Mouse (Mus musculus) mouse trophoblast stem cell (cell line): ENCODE data around the gene Sbno2.

Experiments
- in situ Hi-C, 2 experiments: fragments of 300-500 bp; cut with MseI, MboI; formaldehyde crosslinking; loops; 2 replicates in 1 of 2; 3 replicates in 1 of 2; pipeline ENCODE4 v1.15.1; 2025

Gene Sbno2

DNA sequence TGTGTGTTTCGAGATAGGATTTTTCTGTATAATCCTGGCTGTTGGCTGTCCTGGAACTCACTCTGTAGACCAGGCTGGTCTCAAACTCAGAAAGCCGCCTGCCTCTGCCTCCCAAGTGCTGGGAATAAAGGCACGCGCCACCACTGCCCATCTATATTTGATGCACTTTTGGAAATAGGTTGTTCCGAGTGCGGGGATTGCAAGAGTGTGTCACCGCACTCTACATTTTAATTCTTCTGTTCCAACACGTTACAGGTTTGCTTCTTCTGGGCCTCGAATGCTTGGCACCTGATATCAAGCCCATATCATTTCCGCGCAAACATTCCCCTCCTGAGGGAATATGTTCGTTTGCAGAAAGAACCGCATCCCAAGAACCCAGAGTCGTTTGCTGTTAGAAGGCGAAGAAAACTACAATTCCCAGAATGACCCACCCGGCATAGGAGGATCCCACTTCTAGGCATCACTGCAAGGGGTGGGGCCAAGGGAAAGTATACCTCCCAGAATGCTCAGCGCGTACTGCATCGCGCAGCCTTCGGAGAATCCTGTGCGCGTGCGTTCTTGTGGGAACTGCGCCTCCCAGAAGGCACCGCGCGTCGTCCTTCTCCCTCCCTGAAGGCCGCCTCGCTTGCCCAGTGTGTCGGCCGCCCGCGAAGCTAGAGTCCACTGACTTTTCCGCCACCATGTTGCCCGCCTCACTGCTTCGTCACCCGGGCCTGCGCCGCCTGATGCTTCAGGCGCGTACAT lies 36.6 kb upstream of the Sbno2 start:
- in situ Hi-C loops, result no loop called here

- in situ Hi-C loops, result no loop called here
Observed at GRCm38 (mm10) chr10:80141243-80141642, 35.9 kb upstream of the Sbno2 start.

- in situ Hi-C loops, result no loop called here
Observed at GRCm38 (mm10) chr10:80140666-80141035, 35.3 kb upstream of the Sbno2 start, which contains the start of gene Cbarp. TSS of gene Cbarp (minus strand) at chr10:80140835.

- in situ Hi-C loops, result no loop called here
Observed at GRCm38 (mm10) chr10:80139975-80140665, 34.7 kb upstream of the Sbno2 start.

DNA sequence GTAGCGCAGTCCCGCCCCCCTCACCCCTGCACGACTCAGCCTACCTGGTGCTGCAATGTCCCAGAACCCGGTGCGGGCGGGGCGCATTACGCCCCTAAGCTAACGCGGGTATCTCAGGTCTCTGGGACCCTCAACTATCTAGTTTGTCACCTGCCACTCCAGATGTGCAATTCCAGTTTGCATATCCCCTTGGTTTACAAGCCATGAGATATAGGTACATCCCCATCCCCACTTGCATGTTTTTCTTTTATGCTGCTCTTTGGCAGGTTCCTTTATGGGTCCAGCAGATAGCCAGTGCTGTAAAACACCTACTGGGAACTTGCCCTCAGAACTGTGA lies 34.0 kb upstream of the Sbno2 start:
- in situ Hi-C loops, result no loop called here

DNA sequence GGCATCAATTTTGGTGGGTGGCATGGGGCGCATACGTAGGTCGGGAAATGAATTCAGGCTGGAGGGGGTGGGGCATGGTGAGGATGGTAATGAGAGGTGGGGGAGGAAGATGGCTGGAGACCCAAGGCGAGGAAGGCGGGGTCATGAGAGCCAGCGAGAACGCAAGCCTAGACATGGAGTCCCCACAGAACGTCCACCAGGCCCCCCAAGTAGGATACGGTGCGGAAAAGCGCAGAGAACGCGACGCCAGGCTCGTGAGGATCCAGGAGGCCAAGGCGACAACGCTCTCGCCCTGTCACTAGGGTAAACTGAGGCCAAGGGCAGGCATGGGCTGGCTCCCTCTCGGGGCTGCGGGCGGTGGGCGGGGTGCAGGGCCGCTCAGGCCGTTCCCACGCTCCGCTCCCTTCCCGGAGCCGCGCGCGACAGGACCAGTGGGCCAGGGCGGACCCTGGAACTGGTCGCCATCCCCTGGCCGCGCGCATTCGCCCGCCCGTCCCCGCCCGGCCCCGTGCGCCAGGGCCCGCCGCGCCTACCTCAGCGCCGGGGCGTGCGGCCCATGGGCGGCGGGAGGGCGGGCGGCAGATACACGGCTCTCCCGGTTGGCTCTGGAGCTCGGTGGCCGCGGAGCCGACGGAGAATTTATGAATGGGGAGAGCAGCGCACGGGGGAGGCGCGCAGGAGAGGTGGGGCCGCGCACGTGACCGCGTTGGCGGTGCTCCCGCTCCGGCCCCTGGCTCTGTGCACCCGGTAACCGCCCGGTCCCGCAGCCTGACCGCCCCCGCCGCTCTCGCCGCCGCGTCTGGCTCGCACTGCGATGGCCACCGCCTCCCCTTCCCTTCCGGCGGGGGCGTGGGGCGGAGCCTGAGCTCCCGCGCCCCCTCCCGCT lies 33.4 kb upstream of the Sbno2 start, which contains the start of gene Atp5d:
Gene Atp5d (plus strand): TSS at position 80 of the 886 bp plus-strand sequence.
- in situ Hi-C loops, result no loop called here

GRCm38 (mm10) chr10:80137626-80138552 lies 32.5 kb upstream of the Sbno2 start:
- in situ Hi-C loops, result no loop called here

DNA sequence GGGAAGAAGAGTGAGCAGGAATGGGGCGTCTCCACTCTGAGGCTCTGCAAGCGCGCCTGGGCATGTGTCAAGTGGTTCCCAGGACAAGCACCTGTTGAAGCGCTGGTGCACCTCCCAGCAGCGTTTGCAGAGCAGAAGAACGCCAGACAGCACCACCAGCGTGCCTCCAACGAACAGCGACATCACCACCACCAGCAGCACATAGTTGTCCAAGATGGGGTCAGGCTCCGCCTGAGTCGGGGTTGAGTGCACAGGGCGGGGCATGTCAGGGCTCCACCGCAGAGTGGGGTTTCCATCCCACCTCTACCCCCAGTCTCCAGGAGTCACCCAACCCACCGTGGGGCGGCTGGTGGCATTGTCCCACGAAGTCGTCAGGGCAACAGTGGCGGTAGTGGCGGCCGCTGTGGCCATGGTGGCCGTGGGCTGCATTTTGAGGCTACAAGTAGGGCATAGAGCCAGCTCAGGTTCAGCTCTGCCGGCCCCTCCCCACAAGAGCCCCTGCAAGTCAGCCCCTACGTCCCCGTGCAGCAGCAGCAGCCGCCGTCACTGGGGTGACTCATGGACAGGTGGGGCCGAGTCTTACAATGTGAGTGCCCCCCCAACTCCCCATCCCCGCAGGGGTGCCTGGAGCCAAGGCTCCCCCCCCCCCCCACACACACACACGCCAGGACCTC lies 31.7 kb upstream of the Sbno2 start:
- in situ Hi-C loops, result no loop called here

GRCm38 (mm10) chr10:80136179-80136951 lies 31.0 kb upstream of the Sbno2 start:
- in situ Hi-C loops, result no loop called here

DNA sequence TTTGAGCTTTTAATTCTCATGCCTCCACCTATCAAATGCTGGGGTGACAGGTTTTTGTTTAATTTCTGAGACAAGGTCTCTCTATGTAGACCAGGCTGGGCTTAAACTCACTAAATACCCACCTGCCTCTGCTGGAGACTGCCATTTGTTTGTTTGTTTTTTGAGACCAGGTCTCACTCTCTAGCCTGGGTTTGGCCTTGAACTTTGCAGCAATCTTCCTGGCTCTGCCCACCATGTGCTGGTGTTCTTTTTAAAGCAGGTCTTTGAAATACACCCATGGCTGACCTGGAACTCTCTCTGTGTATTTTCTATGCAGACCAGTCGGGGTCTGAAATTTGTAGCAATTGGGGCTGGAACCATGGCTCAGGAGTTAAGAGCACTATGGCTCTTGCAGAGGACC lies 30.3 kb upstream of the Sbno2 start:
- in situ Hi-C loops, result no loop called here

GRCm38 (mm10) chr10:80135161-80135560 lies 29.8 kb upstream of the Sbno2 start:
- in situ Hi-C loops, result no loop called here

DNA sequence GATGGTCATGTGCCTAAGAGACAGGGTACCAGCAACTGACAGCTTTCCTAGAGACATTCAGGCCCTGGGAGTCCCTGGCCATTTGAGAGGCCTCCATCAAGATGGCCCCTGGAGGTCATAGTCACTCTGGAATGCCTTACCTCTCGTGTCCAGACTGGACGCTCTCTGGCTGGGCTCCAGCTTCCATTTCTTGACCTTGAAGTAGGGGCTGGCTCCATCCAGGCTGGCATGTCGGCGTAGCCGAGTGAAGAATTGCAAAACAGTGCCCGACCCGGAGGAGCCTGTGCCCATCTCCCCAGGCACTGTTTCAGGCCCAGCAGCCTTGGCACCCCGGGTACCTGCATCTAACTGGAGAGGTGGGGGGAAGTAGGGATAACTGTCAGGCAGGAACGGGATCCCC lies 29.1 kb upstream of the Sbno2 start:
- in situ Hi-C loops, result no loop called here

- in situ Hi-C loops, result no loop called here
Observed at GRCm38 (mm10) chr10:80133226-80133849, 28.0 kb upstream of the Sbno2 start.

DNA sequence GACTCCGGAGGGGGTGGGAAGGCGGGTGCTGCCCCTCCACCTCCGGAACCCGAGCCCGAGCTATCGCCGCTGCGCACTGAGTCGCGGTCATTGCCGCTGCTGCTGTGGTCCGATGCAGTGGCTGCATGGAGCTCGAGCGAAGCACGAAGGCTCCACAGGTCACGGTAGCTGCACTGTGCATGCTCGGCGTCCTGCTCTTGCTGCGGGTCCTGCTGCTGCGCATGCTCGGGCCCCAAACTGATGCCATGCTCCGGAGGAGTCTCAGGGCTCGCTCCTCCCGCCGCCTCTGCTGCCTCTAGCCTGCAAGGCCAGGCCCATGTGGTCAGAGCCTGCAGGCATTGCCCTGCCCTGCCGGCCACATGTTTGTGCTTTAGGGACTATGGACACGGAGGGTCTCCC lies 26.6 kb upstream of the Sbno2 start:
- in situ Hi-C loops, result no loop called here

- in situ Hi-C loops, result no loop called here
Observed at GRCm38 (mm10) chr10:80131316-80131951, 26.1 kb upstream of the Sbno2 start.

- in situ Hi-C loops, result no loop called here
Observed at GRCm38 (mm10) chr10:80130403-80131031, 25.1 kb upstream of the Sbno2 start.

DNA sequence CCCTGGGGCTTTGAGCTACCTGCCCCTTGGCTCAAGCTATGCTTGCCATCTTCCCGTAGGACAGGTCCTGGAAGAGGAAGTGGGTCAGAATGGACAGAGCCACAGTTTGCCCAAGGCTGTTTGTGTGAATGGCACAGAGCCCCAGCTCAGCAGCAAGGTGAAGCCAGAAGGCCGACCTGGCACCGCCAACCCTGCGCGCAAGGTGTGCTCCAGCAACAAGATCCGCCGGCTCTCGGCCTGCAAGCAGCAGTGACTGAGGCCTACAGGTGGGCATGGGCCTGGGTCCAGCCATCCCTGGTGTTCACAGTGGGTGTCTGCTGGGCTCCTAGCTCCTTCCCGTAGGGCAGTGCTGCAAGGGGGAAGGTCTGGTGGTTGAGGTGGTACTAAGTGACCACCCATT lies 24.5 kb upstream of the Sbno2 start:
- in situ Hi-C loops, result no loop called here

GRCm38 (mm10) chr10:80127920-80128319 lies 22.5 kb upstream of the Sbno2 start:
- in situ Hi-C loops, result no loop called here
